Mouse (Mus musculus) thymus, postnatal 10 days (tissue): ENCODE data around the gene Wbp2.
A peak's percentile ranks its signal among the peaks of the same experiment; 100 is the strongest.
"Not testable (repeated sequence)": the region's sequence is repeated elsewhere in the genome, so short reads cannot be mapped to it uniquely, and the experiment has no call there.

Experiments
- DNase-seq, 2 experiments: peaks; one replicate each; pipeline ENCODE4 v3.0.0; 2021; ENCODE audit warnings: low spot score in 2 of 2

Wbp2 gene

GRCm38 (mm10) chr11:116086258-116087193, at the start of gene Wbp2:
Gene Wbp2 (minus strand): TSS chr11:116086995.
- DNase-seq = peak; percentile 95 to 98

GRCm38 (mm10) chr11:116134171-116134570, 47.4 kb upstream of the Wbp2 start:
- no peak for DNase-seq

DNA sequence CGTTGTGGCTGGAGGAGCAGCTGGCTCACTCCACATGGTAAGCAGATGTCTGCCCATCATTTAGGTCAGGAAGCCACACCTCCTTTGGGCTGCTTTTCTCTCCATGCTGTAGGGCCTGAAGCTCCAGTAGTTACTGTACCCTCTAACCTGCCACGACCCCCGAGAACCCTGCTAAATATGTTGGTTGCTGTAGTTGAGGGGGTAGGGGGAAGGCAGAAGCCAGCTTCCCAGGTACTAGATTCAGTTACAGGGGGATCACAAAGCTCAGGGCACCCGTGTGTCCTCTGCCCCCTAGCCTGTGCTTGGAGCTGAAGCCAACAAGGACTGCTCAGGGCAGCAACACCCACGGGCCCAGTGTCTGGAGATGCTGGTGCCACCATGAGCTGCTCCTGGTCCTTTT, 46.7 kb upstream of the Wbp2 start:
- no peak for DNase-seq

- DNase-seq = no peak
These were observed 45.9 kb upstream of the Wbp2 start for GRCm38 (mm10) chr11:116132366-116133333.

- DNase-seq = no peak
These were observed 44.8 kb upstream of the Wbp2 start for GRCm38 (mm10) chr11:116131349-116132170.

GRCm38 (mm10) chr11:116130488-116131205, 43.9 kb upstream of the Wbp2 start, which contains the start of gene Trim65:
Gene Trim65 (minus strand): TSS chr11:116131128.
- peak; percentile 81 to 85 for DNase-seq

DNA sequence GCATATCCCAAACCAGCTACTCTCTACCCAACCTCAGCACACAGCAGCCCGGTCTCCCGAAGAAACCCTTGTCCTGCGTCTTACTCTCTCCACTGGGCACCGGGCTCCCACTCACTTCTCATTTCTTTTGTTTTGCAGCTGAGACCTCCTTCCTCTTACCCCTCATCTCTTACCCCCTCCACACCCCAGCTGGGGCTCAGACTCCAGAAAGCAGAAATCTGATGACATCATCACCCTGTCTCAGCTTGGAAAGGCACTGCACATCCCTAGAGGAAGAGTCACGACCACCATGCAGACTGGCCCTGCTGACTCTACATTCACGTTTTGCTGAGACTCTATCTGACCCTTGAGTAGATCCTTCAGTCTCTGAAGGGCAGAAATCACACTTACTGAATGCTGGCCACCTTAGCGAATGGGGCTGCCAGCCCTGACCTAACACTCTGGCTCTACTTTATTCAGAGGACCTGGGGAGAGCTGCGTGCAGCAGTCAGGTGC, 43.2 kb upstream of the Wbp2 start:
- DNase-seq = peak in 1 of 2 experiments; percentile 34

DNA sequence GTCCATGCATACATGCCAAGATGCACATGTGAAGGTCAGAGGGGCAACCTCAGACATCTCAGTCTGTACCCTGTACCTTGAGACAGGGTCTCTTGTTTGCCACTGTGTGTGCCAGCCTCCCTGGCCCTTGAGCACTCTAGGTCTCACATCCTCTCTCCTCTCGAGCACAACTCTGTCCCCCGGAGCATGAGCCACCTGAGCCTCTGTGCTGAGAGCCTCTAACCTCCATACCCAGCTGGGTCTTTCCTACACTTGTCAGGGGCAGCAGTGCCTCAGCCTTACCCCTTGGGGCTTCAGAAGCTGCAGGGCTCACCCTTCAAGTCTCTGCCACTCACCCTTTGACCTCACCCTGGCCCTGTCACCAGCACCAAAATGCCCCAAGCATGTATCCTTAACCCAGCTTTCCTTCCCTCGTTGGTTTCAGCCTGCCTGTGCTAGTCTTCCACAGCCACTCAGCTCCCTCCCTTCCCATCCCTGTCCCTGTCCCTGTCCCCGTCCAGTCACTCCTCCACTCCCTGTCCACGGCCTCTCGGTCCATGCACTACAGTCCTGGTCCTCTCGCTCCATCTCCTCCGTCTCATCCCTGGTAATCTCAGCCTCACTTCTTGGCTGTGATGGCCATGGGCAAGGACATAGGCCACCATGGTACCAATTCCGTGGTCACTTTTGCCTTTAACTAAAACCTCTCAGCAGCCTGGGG, 42.4 kb upstream of the Wbp2 start:
- DNase-seq = no peak

GRCm38 (mm10) chr11:116127986-116128385, 41.2 kb upstream of the Wbp2 start:
- DNase-seq = no peak

- no peak for DNase-seq
These were observed 40.6 kb upstream of the Wbp2 start, which contains the start of gene Trim47 for GRCm38 (mm10) chr11:116127156-116127980. Gene Trim47 (minus strand): TSS chr11:116127210.

DNA sequence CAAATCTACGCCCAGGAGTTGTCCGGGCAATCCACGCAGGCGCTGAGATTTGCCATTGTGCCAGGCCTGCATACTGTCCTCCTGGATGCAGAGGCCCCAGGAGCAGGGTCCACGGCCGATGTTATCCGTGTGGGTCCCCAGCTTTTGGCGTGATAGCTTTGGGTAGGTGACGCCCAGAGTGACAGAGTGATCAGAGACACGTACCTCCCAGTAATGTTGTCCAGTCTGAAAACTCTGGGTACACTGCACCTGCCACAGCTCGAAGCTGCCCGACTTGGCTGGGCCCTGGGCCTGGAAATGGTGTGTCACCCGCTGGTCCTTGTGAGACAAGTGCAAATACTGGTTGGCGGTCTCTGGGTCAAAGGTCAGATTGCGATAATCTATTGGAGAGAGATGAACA, 39.5 kb upstream of the Wbp2 start:
- DNase-seq = no peak

- not testable (repeated sequence) for DNase-seq
These were observed 35.0 kb upstream of the Wbp2 start for GRCm38 (mm10) chr11:116121731-116122245.

DNA sequence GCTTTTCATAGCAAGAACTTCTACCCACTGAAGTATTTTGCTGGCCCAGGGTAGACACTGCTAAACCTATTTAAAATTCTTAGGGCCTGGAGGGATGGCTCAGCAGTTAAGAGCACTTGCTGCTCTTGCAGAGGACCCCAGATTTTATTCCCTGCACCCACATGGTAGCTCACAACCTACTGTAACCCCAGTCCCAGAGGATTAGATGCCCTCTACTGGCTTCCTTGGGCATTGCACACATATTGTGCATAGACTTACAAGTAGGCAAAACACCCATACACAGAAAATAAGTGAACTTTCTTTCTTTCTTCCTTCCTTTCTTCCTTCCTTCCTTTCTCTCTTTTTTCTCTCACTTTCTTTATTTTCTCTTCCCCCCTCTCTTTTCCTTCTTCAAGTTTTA, 31.0 kb upstream of the Wbp2 start:
- DNase-seq = no peak

DNA sequence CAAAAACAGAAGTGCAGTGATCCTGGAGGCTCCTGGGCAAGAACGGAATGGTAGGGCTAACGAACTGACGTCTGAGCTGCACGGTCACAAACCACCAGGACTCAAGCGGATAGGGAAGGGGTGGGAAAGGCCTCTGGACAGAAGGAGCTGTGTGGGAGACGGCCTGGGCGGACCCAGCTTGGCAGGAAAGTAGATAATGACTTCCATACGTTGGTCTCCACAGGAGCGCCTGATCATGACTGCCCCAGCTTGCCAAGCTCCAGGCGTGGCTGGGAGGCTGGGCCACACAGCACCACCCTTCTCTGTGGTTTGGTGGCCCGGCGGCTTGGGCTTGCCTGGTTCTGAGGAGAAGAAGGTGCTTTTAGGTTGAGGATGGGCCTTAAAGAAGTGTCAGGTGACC, 30.4 kb upstream of the Wbp2 start:
- DNase-seq = no peak

- DNase-seq = no peak
These were observed 24.9 kb upstream of the Wbp2 start for GRCm38 (mm10) chr11:116111611-116112203.

DNA sequence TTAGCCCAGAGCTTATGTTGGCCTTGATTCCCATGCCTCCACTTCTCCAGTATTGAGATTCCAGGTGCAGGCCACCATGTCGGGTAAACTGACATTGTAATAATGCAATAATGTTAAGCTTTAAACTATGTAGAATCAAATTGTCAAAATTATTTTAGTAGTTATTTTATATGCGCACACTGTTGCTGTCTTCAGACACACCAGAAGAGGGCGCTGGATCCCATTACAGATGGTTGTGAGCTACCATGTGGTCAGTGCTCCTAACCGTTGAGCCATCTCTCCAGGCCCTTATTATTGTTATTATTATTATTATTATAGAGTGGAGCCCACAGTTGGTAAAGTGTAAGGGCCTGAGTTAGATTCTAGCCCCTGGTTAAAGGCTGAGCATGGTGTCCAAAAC, 24.3 kb upstream of the Wbp2 start:
- DNase-seq = no peak

DNA sequence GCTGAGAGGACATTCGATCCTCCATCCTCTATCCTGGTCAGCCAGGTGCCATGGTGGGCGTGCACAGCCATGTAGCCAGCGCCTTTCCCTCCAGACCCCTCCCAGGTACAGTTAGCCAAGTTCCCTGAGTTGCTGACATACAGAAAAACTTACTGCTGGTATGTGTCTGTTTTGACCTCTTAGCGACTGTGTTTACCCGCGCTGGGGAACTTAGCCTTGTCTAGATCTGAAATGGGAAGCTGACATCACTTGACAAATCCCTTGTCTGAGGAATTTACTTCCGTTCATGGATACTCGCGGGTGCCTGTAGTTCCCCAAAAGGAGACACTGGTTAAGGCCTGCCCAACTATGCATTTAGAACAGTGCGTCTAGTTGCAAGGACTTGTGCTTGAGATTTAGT, 23.7 kb upstream of the Wbp2 start:
- no peak for DNase-seq

GRCm38 (mm10) chr11:116110131-116110530, 23.3 kb upstream of the Wbp2 start:
- no peak for DNase-seq
